Mouse (Mus musculus): Measurements from ENCODE around the gene Slc26a1.
A peak's percentile ranks its signal among the peaks of the same experiment; 100 is the strongest.

Gene Slc26a1

GRCm38 (mm10) chr5:108689091-108689490 is 13.7 kb upstream of the Slc26a1 start:
- DNase-seq: no peak

- no peak for DNase-seq
These were observed 5.5 kb upstream of the Slc26a1 start for GRCm38 (mm10) chr5:108680871-108681270.

GRCm38 (mm10) chr5:108679909-108680308 is 4.5 kb upstream of the Slc26a1 start:
- DNase-seq: no peak

DNA sequence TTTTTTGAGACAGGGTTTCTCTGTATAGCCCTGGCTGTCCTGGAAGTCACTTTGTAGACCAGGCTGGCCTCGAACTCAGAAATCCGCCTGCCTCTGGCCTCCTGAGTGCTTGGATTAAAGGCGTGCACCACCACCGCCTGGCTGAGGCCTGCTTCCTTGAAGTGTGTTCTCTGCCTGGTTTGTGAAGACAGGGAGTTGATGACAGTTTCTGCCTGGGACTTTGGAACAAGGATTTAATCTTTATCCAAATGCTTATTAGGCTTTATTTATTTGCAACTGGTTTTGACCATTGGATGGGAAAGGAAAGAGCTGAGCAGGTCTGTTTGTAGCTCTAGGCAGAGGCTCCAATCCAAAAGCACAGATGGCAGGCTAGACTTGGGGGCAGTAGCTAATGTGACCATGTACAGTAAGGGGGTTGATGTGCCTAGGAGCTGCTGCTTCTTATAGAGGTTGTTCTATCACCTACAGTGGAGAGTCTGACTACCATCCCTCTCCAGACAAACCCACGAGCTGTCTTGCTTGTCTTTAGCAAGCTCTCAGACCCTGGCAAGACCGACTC is 3.0 kb upstream of the Slc26a1 start:
- peak; percentile 61 for DNase-seq

DNA sequence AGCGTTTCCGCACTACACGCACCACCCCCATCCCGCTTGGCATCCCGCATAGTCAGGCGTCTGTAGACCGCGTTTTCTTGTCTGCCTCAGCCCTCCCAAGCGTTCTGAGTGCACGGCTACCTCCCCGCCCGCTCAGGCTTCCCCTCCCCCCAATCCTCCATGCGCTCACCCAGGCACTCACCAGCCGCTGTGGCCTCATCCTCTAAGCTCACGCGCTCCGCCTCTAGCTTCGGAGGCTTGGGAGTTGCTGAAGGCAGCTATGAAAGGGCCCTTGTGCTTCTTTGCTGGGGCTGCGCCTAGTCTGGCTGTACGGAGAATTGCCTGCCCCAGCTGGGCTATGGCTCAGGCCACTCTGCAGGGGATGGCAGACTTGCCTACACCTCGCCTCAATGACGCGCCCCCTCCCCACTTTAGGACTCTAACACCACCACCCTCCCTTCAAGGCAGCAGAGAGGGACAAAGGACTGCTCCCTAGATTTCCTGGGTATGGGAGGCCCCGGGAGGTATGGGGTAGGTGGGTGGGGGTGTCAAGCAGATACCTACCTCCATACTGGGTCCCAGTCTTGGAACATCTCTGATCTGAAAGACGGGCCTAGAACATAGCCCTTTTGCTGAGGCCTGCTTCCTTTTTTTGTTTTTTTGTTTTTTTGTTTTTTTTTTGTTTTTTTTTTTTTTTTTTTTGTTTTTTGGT is 2.4 kb upstream of the Slc26a1 start:
- peak; percentile 65 for DNase-seq

- DNase-seq: no peak
These were observed 1.6 kb upstream of the Slc26a1 start for GRCm38 (mm10) chr5:108676772-108677498.

- peak; percentile 75 for DNase-seq
These were observed 745 bp downstream of the Slc26a1 start for GRCm38 (mm10) chr5:108674624-108675023.

- DNase-seq: no peak
These were observed 3.6 kb downstream of the Slc26a1 start for GRCm38 (mm10) chr5:108671757-108672156.

GRCm38 (mm10) chr5:108670785-108671184 is 4.6 kb downstream of the Slc26a1 start:
- DNase-seq: peak; percentile 61

DNA sequence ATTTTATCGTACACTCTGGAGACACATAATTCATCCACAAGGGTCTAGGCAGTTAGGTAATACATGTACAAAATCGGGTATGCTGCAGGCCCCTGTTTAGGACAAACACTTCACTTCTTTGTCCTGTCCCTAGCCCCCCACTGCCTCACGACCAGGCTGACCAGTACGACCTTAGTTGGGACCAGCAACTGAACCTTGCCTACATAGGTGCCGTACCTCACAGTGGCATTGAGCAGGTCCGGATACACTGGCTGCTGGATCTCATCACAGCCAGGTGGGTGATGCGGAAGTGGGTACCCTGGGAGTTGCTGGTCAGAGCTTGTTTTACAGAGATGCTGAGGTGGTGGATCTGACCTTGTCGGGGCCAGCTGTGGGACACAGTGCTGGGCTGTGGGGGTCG is 5.4 kb downstream of the Slc26a1 start:
- no peak for DNase-seq

GRCm38 (mm10) chr5:108668977-108669936 is 6.1 kb downstream of the Slc26a1 start, which contains the start of gene Dgkq:
TSS of gene Dgkq (minus strand) at chr5:108669672.
- peak; percentile 92 for DNase-seq

DNA sequence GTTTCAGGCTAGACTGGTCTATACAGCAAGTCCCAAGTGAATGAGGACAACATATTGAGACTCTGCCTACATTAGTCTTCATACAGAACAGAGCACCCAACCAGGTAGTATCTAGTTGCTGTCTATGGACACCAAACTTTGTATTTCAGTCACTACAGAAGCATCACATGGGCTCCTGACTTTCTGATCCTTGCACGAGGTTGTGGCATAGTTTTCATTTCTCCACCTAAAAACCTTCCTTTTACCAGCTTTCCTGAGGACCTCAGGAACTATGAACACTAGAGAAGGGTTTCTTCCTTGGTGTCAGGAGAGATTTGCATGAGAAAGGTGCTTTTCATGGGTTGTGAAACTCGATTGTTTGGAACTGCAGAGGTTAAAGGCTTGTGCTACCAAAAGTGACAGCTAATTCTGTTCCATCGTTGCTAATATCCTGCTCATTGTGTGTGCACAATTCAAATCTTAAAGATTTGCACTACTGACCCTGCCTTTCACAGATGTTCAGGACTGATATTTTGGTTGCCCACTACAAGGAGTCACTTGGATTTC is 6.9 kb downstream of the Slc26a1 start:
- DNase-seq: no peak

GRCm38 (mm10) chr5:108667370-108667769 is 8.0 kb downstream of the Slc26a1 start:
- no peak for DNase-seq

DNA sequence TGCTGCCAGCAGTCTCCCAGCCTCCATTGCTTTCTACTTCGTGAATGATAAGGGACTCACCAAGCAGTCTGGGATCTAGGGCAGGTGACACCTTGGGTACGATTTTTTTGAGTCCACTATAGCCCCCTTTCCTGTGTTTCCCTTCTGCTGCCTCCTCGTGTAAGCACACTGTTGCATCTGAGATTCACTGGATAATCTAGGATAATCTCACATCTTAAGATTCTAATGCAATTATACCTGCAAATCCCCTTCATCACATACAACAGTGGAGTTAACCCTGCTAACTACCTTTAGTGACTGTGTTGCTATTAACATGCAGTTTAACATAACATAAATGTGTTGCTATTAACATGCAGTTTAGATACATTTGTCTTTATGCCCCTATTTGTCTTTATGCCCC is 10.3 kb downstream of the Slc26a1 start:
- no peak for DNase-seq

DNA sequence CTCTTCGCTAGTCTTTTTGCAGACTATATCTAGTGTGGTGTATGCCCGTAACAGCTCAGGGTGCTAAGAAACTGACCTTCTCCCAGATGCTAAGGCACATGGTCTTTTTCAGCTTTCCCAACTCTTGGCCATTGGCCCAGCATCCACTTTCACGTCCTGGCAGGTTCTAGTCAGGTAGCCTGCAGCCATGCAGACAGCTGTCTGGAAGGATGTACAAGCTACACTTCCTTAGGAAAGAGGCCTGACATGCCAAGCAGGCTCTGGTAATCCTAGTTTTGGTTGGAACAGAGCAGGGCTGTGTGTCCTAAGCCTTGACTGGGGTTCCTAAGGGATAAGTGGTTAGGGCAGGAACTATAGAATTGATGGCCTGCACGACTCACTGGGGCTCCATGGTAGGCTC is 12.6 kb downstream of the Slc26a1 start:
- no peak for DNase-seq

DNA sequence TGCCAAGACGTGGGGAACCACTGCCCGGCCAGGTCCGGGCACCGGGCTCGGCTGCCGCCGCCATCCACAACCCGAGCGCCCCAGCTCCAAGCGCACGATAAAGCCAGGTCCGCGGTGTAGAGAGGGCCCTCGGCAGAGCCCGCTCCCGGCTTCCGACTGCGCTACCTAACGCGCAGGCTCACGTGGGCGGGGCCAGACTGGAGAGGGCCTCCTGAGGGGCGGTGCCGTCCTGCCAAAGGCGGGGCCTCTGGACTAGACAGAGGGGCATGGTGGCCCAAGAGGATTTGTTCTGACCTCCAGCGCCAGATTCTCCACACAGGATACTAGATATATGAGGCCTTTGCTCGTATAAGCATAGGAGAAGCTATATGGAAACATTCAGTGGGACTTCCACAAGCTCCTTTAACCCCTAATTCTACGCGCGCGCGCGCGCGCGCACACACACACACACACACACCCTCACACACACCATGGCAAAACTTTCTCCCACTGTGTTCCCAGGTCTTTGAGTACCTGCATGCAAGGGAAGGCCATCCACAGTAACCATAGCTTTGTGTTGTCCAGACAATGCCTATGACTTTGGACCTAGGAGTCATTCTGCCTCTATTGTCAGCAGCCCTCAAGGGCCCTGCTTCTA is 14.6 kb downstream of the Slc26a1 start:
- DNase-seq: peak; percentile 95

GRCm38 (mm10) chr5:108659698-108660631 is 15.4 kb downstream of the Slc26a1 start, which contains the start of gene Idua:
TSS of gene Idua (plus strand) at chr5:108660331.
- no peak for DNase-seq

DNA sequence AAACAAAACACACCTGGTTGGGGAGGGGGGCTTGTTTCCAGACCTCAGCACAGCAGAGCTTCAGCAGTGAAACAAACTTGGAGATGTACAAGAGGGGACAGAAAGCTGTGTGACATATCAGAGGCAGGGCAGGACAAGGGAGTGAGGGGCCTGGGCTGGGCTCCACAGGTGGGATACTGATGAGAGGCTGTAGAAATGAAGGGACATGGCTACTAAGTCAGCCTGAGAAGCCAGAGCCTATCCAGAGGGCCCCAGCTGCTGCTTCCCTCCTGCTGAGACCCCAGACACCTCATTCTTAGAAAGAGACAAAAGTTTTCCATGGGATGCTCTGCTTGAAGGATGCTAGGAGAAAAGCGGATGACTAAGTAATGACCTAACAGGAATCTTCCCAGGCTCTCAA is 16.8 kb downstream of the Slc26a1 start:
- DNase-seq: no peak

DNA sequence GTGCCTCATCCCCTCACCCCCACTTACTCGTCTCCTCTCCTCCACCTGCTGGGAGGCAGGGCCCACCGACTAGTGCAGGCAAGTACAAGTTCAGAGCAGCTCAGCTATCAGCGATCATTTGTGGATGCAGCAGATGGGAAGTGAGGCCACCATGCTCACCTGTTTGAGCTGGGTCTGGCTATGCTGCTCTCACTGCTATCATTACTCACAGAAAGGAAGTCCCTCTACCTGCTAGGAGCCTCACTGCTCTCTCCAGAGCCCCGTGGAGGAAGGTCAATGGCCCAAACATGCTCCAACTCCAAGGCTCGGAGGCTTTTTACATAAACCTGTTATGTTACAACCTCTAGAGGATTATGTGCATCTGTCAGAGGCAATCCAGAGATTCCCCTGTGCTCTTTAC is 18.0 kb downstream of the Slc26a1 start:
- DNase-seq: no peak

- no peak for DNase-seq
These were observed 19.3 kb downstream of the Slc26a1 start for GRCm38 (mm10) chr5:108655891-108656650.

All from kidney, postnatal 14 days (tissue).